Mouse (Mus musculus): ENCODE measurements around the gene Fancd2. TPM values are rescaled to one million over a fixed set of nuclear protein-coding genes. Genes with fewer than 3 reads are reported as not detected.
A peak's percentile ranks its signal among the peaks of the same experiment; 100 is the strongest.

Fancd2 gene
- 13.5 and 15.6 TPM in 2 replicates for polyA plus RNA-seq (2014; fragmentation: Nextera tagmentation; extraction: Ambion mirVana)

DNA sequence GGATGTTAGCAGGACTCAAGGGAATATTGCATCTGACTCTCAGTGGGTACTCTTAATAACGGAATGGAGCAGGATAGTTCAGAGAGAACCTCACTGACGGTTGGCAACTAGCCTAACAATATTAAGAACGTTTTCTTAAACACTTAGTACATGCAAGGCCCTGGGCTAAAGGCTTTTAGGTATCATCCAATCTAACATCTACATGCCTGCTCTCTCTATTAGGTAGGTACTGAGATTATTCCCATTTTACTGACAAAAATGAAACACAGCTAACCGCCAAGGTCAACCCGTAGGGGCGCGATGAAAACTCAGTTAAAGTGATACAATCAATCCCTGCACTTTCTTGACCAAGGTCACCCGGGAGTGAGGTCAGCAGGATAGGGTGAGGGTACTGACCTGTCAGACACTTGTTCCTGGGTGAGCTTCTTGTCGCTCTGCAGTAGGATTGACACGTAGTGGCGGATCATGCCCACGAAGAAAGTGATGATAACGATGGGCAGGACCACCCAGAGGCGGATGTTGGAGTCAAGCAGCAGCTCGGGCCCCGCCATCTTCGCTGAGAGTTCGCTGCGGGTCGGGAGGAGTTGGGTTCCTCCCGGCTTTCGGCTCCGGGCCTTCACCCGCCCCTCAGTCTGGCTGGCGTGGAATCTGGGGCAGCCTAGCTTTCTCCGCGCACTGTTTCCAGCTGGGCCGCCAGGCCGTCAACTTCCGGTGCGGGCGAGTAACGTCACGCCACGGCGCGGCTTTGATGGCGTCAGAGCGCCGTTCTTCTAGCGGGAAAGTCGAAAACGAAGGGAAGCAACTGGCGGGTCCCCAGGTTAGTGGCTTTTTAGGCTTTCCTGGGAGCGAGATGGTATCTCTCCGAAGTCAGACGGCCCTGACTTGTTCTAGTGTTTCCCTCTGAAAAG is at the start of gene Fancd2, which contains the start of gene Emc3:
Gene Fancd2, plus strand, starts transcription at position 751 of the 908 bp plus-strand sequence.
Gene Emc3, minus strand, starts transcription at position 721 of the 908 bp plus-strand sequence.
- ATAC-seq (ENCODE audit: low FRiP score) (peak; percentile 94), DNase-seq (ENCODE audit: low spot score, missing footprints) (peak; percentile 100)
- Histone ChIP-seq H3K27me3 (ENCODE audit: control insufficient read depth, insufficient read depth, low read length) (no peaks in the 10 kb centered on the region), H3K9me3 (ENCODE audit: control insufficient read depth, low read length) (no peaks in the 10 kb centered on the region), H3K4me3 (ENCODE audit: low read depth, low read length) (peak within 1 kb of the TSS; percentile 85), H3K9ac (ENCODE audit: low read length) (peak within 1 kb of the TSS; percentile 85), H3K27ac (ENCODE audit: low read depth, low read length) (peak within 1 kb of the TSS; percentile 67; the same call in 1 of the 2 replicates), H3K36me3 (ENCODE audit: control insufficient read depth, insufficient read depth, low read length) (no peaks in the 10 kb centered on the region), H3K4me1 (ENCODE audit: control insufficient read depth, insufficient read depth, low read length) (peaks cover 7% of the 10 kb centered on the region), H3K4me2 (peak within 1 kb of the TSS; percentile 53)
- WGBS = under 1% methylated on average over 47 of the region's 47 CpGs

- ATAC-seq (ENCODE audit: low FRiP score) (peak; percentile 65), DNase-seq (ENCODE audit: low spot score, missing footprints) (no peak)
- H3K27me3 ChIP-seq (ENCODE audit: control insufficient read depth, insufficient read depth, low read length) = no peaks in the 10 kb centered on the region; the same call in 1 of the 2 replicates
These were observed 48.9 kb upstream of the Fancd2 start for GRCm38 (mm10) chr6:113482477-113483099.

GRCm38 (mm10) chr6:113483100-113483615 is 48.3 kb upstream of the Fancd2 start, which contains the start of gene Creld1:
TSS of gene Creld1 (plus strand) at chr6:113483297.
- WGBS = under 1% methylated on average over 26 of the region's 26 CpGs
- H3K4me1 ChIP-seq (ENCODE audit: control insufficient read depth, insufficient read depth, low read length) = peaks cover 21% of the 10 kb centered on the region

More at GRCm38 (mm10) chr6:113482477-113483099, 48.9 kb upstream of the Fancd2 start:
- Histone ChIP-seq H3K4me2 (peak overlapping the region; percentile 88), H3K27ac (ENCODE audit: low read depth, low read length) (peak overlapping the region; percentile 86), H3K4me1 (ENCODE audit: control insufficient read depth, insufficient read depth, low read length) (peaks cover 21% of the 10 kb centered on the region), H3K9me3 (ENCODE audit: control insufficient read depth, low read length) (no peaks in the 10 kb centered on the region), H3K9ac (ENCODE audit: low read length) (peak overlapping the region; percentile 88), H3K4me3 (ENCODE audit: low read depth, low read length) (peak overlapping the region; percentile 66), H3K36me3 (ENCODE audit: control insufficient read depth, insufficient read depth, low read length) (no peaks in the 10 kb centered on the region)
- WGBS = under 1% methylated on average over 64 of the region's 65 CpGs

DNA sequence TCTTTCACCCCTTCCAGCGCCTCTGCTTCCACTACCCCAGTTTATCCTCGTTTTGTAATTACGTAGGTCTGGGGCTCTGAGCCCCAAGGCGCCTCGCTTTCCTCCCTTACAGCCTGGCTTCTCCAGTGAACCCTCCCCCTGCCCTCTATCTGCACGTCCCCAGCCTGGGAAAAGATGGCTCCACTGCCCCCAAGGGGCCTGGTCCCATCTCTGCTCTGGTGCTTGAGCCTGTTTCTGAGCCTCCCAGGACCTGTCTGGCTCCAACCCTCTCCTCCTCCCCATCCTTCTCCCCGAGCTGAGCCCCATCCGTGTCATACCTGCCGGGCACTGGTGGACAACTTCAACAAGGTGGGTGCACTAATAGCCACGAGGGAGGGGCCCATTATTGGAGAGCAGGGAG is 47.8 kb upstream of the Fancd2 start:
- WGBS = 8% methylated on average over 10 of the region's 10 CpGs
- Histone ChIP-seq H3K4me1 (ENCODE audit: control insufficient read depth, insufficient read depth, low read length) (peaks cover 21% of the 10 kb centered on the region), H3K4me3 (ENCODE audit: low read depth, low read length) (peak overlapping the region; percentile 66), H3K27me3 (ENCODE audit: control insufficient read depth, insufficient read depth, low read length) (no peaks in the 10 kb centered on the region; the same call in 1 of the 2 replicates), H3K9ac (ENCODE audit: low read length) (peak overlapping the region; percentile 88), H3K36me3 (ENCODE audit: control insufficient read depth, insufficient read depth, low read length) (no peaks in the 10 kb centered on the region), H3K27ac (ENCODE audit: low read depth, low read length) (peak overlapping the region; percentile 86), H3K4me2 (peak overlapping the region; percentile 88), H3K9me3 (ENCODE audit: control insufficient read depth, low read length) (no peaks in the 10 kb centered on the region)
- ATAC-seq (ENCODE audit: low FRiP score) (peak; percentile 57), DNase-seq (ENCODE audit: low spot score, missing footprints) (no peak)

More at GRCm38 (mm10) chr6:113483100-113483615, 48.3 kb upstream of the Fancd2 start, which contains the start of gene Creld1:
- H3K9me3 ChIP-seq (ENCODE audit: control insufficient read depth, low read length) = no peaks in the 10 kb centered on the region
- H3K4me2 ChIP-seq = peak within 1 kb of the TSS; percentile 88
- peak within 1 kb of the TSS; percentile 86 for H3K27ac ChIP-seq (ENCODE audit: low read depth, low read length)
- ATAC-seq (ENCODE audit: low FRiP score) = peak; percentile 96
- H3K36me3 ChIP-seq (ENCODE audit: control insufficient read depth, insufficient read depth, low read length) = no peaks in the 10 kb centered on the region
- H3K27me3 ChIP-seq (ENCODE audit: control insufficient read depth, insufficient read depth, low read length) = no peaks in the 10 kb centered on the region; the same call in 1 of the 2 replicates
- H3K9ac ChIP-seq (ENCODE audit: low read length) = peak within 1 kb of the TSS; percentile 88
- DNase-seq (ENCODE audit: low spot score, missing footprints) = peak; percentile 99
- peak within 1 kb of the TSS; percentile 66 for H3K4me3 ChIP-seq (ENCODE audit: low read depth, low read length)

DNA sequence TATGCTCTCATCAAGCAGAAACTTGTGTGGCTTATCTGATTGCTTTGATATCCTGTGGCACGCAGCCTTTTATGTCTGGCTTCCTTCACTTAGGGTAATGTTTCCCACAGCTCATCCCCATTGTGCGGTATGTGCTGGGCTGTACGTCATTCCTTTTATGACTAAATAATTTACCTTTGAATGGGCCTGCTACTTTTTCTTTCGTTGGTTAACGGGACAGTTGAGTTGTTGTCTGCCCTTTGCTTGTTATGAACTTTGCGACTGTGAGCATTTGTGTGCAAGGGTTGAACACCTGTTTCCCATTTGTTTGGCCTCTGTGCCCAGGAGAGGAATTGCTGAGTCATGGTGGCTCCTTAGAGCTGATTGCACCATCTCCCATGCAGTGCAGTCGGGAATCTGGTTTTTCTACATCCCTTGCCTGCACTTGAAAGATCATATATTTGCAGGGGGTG is 44.3 kb upstream of the Fancd2 start:
- H3K36me3 ChIP-seq (ENCODE audit: control insufficient read depth, insufficient read depth, low read length) = peaks cover 7% of the 10 kb centered on the region
- peaks cover 12% of the 10 kb centered on the region for H3K4me1 ChIP-seq (ENCODE audit: control insufficient read depth, insufficient read depth, low read length)
- no peak overlapping the region for H3K4me2 ChIP-seq
- no peaks in the 10 kb centered on the region for H3K27me3 ChIP-seq (ENCODE audit: control insufficient read depth, insufficient read depth, low read length)
- ATAC-seq (ENCODE audit: low FRiP score) (no peak), DNase-seq (ENCODE audit: low spot score, missing footprints) (no peak)
- no peak overlapping the region for H3K27ac ChIP-seq (ENCODE audit: low read depth, low read length)
- no peak overlapping the region for H3K4me3 ChIP-seq (ENCODE audit: low read depth, low read length)
- H3K9ac ChIP-seq (ENCODE audit: low read length) = no peak overlapping the region
- H3K9me3 ChIP-seq (ENCODE audit: control insufficient read depth, low read length) = no peaks in the 10 kb centered on the region
- WGBS = 63% methylated on average over 7 of the region's 7 CpGs

DNA sequence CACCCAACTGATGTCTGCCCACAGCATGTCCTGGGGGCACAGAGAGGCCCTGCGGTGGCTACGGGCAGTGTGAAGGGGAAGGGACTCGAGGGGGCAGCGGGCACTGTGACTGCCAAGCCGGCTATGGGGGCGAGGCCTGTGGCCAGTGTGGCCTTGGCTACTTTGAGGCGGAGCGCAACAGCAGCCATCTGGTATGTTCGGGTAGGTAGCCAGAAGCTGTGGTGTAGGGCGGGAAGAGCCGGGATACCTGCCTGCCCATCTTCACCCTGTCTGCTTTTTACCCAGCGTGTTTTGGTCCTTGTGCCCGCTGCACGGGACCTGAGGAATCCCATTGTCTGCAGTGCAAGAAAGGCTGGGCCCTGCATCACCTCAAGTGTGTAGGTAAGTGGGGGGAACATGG is 42.1 kb upstream of the Fancd2 start:
- H3K27me3 ChIP-seq (ENCODE audit: control insufficient read depth, insufficient read depth, low read length) = no peaks in the 10 kb centered on the region
- peaks cover 9% of the 10 kb centered on the region for H3K36me3 ChIP-seq (ENCODE audit: control insufficient read depth, insufficient read depth, low read length)
- no peak overlapping the region for H3K9ac ChIP-seq (ENCODE audit: low read length)
- peaks cover 3% of the 10 kb centered on the region; the same call in 1 of the 2 replicates for H3K4me1 ChIP-seq (ENCODE audit: control insufficient read depth, insufficient read depth, low read length)
- H3K4me2 ChIP-seq = no peak overlapping the region
- H3K9me3 ChIP-seq (ENCODE audit: control insufficient read depth, low read length) = no peaks in the 10 kb centered on the region
- no peak for DNase-seq (ENCODE audit: low spot score, missing footprints)
- no peak for ATAC-seq (ENCODE audit: low FRiP score)
- no peak overlapping the region for H3K4me3 ChIP-seq (ENCODE audit: low read depth, low read length)
- H3K27ac ChIP-seq (ENCODE audit: low read depth, low read length) = no peak overlapping the region
- 94% methylated on average over 14 of the region's 14 CpGs for WGBS

DNA sequence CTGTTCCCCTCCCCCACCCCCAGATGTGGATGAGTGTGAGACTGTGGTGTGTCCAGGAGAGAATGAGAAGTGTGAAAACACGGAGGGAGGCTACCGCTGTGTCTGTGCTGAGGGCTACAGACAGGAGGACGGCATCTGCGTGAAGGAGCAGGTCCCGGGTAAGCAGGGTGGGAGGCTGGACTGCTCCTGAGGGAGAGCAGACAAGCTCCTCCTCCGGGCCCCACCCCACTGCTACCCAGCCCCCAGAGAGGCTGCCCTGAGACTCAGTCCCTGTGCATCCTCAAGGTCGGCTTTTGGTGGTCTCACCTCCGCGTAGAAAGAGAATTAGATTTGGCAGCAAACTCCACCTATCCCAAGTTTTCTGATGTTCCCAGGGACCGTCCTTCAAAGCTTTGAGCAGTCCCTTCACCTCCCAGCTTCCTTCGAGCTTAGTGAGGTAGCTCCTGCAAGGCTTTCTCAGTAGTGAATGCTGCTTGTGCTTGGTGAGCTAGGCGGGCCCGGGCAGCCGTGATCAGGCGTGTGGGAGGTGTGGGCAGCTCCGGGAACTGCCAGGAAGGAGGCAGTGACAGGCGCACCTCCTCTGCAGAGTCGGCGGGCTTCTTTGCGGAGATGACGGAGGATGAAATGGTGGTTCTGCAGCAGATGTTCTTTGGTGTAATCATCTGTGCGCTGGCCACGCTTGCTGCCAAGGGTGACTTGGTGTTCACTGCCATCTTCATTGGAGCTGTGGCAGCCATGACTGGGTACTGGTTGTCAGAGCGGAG is 39.2 kb upstream of the Fancd2 start:
- ATAC-seq (ENCODE audit: low FRiP score) (no peak), DNase-seq (ENCODE audit: low spot score, missing footprints) (no peak)
- no peak overlapping the region for H3K4me2 ChIP-seq
- no peak overlapping the region for H3K27ac ChIP-seq (ENCODE audit: low read depth, low read length)
- H3K4me3 ChIP-seq (ENCODE audit: low read depth, low read length) = no peak overlapping the region
- no peak overlapping the region for H3K9ac ChIP-seq (ENCODE audit: low read length)
- H3K9me3 ChIP-seq (ENCODE audit: control insufficient read depth, low read length) = no peaks in the 10 kb centered on the region
- WGBS = 78% methylated on average over 24 of the region's 24 CpGs
- peaks cover 9% of the 10 kb centered on the region for H3K4me1 ChIP-seq (ENCODE audit: control insufficient read depth, insufficient read depth, low read length)
- H3K27me3 ChIP-seq (ENCODE audit: control insufficient read depth, insufficient read depth, low read length) = peaks cover 6% of the 10 kb centered on the region
- H3K36me3 ChIP-seq (ENCODE audit: control insufficient read depth, insufficient read depth, low read length) = peaks cover 9% of the 10 kb centered on the region

DNA sequence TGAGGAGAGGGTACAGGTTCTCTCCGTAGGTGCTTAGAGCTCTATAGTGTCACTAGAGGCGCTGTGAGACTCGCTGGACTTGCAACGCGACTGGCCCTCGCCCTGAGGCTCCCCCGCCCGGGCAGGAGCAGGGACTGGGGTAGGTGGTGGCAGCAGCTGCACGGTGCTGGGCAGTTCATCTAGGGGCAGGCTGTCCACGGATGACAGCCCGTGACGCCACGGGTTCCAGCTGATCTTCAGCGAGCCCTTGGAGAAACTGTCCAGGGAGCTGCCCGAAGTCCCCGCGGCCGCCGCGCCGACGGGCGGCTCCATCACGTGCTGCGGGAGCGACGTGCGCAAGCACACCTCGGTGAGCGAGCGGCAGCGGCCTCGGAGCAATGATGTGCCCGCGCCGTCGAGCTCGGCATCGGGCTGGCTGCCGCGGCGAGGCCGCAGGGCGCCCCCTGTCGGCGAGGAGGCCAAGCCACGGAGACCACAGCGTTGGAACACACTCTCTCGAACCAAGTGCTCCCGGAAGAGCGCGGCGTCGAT is 37.2 kb upstream of the Fancd2 start:
- Histone ChIP-seq H3K4me2 (peak overlapping the region; percentile 48), H3K4me3 (ENCODE audit: low read depth, low read length) (peak overlapping the region; percentile 30; the same call in 1 of the 2 replicates), H3K9me3 (ENCODE audit: control insufficient read depth, low read length) (no peaks in the 10 kb centered on the region), H3K4me1 (ENCODE audit: control insufficient read depth, insufficient read depth, low read length) (peaks cover 9% of the 10 kb centered on the region), H3K27me3 (ENCODE audit: control insufficient read depth, insufficient read depth, low read length) (peaks cover 6% of the 10 kb centered on the region), H3K36me3 (ENCODE audit: control insufficient read depth, insufficient read depth, low read length) (peaks cover 9% of the 10 kb centered on the region), H3K9ac (ENCODE audit: low read length) (peak overlapping the region; percentile 51), H3K27ac (ENCODE audit: low read depth, low read length) (no peak overlapping the region)
- DNase-seq (ENCODE audit: low spot score, missing footprints) (peak; percentile 98), ATAC-seq (ENCODE audit: low FRiP score) (peak; percentile 86)
- 2% methylated on average over 49 of the region's 54 CpGs for WGBS
